Mouse (Mus musculus) cerebellum, postnatal 4 days (tissue): ENCODE results near the gene Vwa8.

Experiments used
- DNase-seq, 2 experiments: peaks; one replicate each; pipeline ENCODE4 v3.0.0; 2022; ENCODE audit warnings: low spot score in 2 of 2, mixed read lengths in 1 of 2

Gene Vwa8

GRCm38 (mm10) chr14:78848941-78849911 lies at the start of gene Vwa8:
TSS of gene Vwa8 (plus strand) at chr14:78849052.
- peak; percentile 72 to 84 for DNase-seq

- no peak for DNase-seq
Observed at GRCm38 (mm10) chr14:78802378-78802777, 46.5 kb upstream of the Vwa8 start.

GRCm38 (mm10) chr14:78803924-78804323 lies 44.9 kb upstream of the Vwa8 start:
- DNase-seq: no peak

GRCm38 (mm10) chr14:78812896-78813295 lies 36.0 kb upstream of the Vwa8 start:
- no peak for DNase-seq

- DNase-seq: no peak
Observed at GRCm38 (mm10) chr14:78816411-78816810, 32.4 kb upstream of the Vwa8 start.

DNA sequence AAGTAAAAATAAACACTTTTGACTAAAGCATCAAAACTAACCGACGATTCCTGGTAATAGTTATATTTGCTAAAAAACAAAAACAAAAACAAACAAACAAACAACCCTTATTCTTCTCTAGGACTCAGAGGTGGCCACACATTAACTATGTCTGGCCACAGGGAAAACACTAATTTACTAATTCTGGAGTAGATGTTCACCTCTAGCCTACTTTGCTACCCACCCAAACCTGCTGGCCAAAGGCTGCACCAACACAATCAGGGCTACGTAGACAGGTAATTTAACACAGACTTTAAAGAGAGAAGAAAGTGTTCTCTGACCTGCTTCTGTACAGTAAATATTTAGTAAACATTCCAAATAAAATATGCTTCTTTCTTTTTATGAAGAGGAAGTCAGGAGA lies 31.2 kb upstream of the Vwa8 start:
- DNase-seq: no peak

GRCm38 (mm10) chr14:78818406-78818805 lies 30.4 kb upstream of the Vwa8 start:
- DNase-seq: no peak

GRCm38 (mm10) chr14:78824013-78824412 lies 24.8 kb upstream of the Vwa8 start:
- no peak for DNase-seq

DNA sequence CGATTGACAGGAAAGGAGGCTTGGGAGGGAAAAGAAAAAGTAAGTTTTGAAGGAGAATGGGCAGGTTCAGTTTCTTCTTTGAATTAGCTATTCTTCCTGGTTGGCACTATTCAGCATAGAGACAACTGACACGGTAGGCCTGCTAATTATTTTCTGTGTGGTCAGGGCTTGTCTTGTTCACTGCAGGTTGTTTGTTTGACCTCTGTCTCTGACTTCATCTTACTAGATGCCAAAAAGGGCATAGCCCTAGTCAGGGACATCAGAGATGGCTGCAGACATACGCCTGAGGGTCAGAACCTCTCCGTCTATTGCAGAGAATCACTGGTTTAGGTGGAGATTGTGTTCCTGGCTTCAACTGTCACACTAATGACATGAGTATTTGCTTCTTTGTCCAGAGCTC lies 24.3 kb upstream of the Vwa8 start:
- DNase-seq: no peak

DNA sequence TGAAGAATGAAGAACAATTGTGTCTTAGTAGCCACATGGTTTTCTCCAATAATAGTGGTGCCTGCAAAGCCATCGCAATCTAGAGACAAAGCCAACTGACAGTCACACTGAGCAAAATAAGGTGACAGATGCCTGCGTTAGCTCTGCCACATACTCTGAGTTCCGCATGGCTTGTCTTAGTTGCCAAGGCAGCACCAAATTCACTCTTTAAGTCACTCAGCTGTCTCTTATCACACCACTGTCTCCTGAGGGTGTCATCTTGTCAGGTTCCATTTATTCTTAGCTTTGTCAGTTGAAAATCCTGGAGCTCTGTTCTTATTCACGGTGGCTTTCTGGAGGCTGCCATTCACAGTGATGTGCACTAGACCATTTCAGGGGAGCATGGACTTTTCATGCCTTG lies 17.7 kb upstream of the Vwa8 start:
- DNase-seq: no peak

DNA sequence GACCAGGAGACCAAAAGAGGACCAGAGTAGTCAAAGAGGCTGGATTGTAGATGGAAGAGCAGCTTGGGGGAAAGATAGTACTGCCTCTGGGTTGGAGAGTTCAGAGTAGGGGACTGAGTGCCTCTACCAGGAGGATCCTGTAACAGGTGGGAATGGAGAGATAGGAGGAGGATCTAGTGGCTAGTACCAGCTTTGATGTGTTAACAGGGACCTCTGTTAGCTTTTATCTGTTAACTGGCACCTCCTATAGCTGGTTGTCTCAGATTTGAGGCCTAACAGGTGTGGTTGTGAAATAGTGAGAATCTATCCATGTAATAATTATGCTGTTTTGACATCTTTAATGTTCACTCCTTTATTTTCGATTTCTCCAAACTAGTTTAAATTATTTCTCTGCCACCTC lies 904 bp upstream of the Vwa8 start:
- no peak for DNase-seq

DNA sequence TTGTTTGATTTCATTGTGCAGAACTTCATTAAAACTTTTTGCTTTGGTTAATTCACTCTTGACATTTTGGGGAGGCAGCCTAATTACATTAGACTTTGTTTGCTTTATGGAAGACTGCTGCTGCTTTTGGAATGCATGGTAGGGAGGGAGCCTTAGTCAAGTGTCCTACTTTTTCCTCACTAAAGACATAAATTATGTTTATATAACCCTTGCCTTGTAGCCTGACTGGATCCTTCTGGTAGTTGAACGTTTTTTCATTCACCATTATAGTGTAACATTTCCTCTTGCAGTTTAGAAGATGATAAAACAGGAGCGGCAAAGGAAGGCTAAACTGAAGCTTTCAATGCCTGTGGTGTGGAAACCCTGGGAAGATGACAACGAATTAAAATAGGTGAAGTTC lies 375 bp upstream of the Vwa8 start:
- DNase-seq: no peak

DNA sequence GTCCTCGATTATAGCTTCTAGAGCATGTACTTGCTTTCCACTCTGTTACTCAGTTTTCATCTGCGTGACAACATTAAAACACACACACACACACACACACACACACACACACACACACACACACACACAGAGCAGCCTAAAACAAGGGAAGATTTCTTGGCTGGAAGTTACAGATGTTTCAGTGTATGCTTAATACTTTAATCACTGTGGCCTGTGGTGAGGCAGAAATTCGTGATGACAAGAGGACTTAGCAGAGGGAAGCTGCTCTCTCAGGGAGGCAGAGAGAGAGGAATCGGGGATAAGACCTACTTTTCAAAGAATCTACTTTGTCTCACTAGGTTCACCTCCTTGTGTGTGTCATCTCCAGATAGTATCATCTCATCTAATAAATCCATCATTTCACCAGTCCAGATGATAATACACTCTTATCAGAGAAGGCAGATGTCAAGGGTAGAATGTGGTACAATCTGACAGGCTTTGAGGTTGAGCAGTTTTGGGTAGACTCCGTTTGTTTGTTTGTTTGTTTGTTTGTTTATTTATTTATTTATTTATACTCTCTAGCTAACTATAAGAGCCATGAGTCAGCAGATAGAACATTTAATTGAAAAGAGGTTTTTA lies 1.2 kb downstream of the Vwa8 start:
- no peak for DNase-seq

- no peak for DNase-seq
Observed at GRCm38 (mm10) chr14:78850666-78851065, 1.8 kb downstream of the Vwa8 start.

GRCm38 (mm10) chr14:78851366-78851765 lies 2.5 kb downstream of the Vwa8 start:
- no peak for DNase-seq

DNA sequence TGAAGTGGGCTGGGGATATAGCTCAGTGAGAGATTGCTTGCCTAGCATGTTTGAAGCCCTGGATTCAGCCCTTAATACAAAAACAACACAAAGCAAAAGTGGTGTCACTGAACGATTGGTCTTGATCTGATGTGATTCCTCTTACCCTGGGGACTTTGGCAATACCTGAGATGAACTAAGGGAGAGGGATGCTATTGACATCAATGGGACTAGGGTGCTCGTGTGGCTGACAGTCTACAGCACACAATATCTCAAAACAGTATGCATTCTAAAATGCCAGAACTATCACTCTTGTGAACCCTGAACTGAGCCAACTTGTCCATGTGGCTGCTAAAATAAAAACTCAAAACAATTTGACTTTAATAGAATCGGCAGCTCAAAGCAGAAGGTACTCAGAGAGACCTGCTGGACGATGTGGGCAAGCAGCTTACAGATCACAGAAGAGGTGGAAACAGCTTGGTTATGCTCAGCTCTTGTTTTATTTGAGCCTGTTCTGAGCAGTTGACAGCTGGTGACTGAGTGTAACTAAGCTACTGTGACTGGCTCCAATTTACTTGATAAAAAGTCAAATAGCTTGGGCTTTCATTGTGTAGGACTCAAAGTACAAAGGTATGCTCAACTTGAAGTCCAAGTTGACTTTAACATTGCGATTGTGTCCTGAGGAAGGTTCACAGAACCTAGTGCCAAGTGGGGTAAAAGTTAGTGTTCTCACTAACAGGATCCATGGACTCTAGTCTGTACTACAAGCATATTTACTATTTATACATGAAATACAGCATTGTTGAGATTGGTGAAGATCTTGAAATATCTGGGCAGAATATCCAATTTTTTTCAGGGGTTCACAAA lies 3.8 kb downstream of the Vwa8 start:
- no peak for DNase-seq

DNA sequence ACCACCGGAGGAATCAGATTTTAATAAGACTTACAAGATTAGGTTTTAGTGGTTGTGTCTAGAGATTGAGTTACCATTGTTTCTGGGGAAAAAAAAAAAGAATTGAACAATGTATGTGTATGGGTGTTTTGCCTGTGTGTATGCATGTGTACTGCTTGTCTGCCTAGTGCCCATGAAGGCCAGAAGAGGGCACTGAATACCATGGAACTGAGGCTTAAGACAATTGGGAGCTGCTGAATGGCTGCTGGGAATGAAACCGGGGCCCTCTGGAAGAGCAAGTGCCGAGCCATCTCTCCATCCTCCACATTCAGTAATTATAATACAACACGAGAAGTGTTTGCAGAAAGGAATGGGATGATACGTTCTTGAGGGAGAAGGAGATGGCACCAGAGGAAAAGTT lies 12.3 kb downstream of the Vwa8 start:
- no peak for DNase-seq

GRCm38 (mm10) chr14:78870036-78870435 lies 21.2 kb downstream of the Vwa8 start:
- no peak for DNase-seq

DNA sequence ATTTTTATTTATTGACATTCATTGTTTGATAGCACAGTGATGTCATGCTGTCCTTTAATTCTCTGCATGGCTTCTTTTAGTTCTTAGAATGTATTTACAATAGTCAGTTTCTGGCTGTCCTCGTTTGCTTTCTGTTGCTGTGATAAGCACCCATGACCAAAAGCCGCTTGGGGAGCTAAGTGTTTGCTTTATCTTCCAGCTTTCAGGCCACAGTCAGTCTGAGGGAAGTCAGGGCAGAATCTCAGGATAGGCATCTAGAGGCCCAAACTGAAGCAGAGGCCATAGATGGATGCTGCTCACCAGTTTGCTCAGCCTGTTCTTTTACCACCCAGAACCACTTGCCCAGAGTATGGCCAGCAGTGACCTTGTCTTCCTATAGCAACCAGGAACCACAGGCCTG lies 28.3 kb downstream of the Vwa8 start:
- DNase-seq: no peak

DNA sequence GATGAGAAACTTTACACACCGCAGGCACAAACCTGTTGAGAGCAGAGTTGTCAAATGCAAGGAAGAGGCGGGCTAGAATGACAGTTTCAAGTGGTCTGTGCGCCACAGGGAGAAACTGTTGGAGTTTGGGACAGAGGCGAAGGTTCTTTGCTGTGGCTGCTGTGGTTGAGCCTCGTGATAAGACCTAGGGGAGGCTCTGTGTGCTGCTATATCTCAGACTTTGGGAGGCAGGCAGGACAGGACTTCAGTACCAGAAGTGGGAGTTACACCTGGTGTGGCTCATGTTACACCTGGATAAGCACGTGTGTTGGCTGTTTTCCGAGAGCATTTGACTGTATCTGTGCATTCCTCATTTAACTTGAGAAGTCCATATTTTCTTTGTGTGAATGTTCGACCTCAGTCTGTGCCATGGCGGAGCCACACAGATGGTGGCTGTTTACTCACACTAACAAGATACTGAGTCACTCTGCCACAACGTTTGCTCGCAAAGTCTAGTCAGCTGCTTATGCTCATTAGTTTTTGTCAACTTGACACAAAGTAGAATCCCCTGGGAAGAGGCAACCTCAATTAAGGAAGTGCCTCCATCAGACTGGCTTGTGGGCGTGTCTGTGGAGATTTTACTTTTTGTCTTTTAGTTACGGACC lies 29.7 kb downstream of the Vwa8 start:
- no peak for DNase-seq

DNA sequence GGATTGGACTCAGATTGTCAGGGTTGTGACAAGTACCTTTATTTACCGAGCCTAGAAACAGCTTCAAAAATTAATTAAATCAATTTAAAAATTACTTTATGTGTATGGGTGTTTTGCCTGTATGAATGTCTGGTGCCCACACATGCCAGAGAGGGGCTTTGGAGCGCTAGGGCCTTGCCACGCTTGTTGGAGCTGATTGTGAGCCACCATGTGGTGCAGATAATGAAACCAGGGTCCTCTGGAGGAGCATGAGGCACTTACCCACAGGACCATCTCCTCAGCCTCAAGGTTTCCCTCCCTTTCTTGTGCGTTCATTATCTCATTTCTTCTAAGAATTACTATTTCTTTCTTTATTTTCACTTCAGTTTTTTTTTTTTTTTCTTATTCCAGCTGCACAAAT lies 32.0 kb downstream of the Vwa8 start:
- no peak for DNase-seq

DNA sequence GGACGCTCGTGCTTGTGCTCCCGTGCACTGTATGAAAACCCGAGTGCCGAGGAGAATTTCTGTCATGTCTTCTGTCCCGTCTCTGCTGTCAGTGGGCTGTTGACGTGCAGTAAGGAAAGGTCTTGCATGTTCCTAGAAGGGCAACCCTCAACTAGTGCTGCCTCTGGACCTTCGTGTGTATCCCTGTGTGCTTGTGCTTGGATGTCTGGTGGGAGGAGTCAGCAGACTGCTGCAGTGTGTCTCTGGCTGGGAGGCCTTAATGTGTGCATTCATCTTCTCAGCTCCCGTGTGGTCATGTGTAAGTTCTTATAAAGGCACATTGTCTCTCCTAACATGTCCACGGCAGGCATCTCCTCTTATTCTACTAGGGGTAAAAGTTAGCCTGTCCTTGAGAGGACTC lies 32.7 kb downstream of the Vwa8 start:
- no peak for DNase-seq
